Mouse (Mus musculus): ENCODE measurements at regions not wholly inside any gene's neighbourhood (a gene's known extent, or its start where the extent isn't known, plus 50 kb on each side); places are given as distances from the start of the nearest gene placed in this dataset.
A peak's percentile ranks its signal among the peaks of the same experiment; 100 is the strongest.

- H3K27me3 ChIP-seq = no peaks in the 10 kb centered on the region
- no peak overlapping the region for H3K27ac ChIP-seq
- H3K4me2 ChIP-seq = no peak overlapping the region
- ATAC-seq (ENCODE audit: low read depth) = peak; percentile 39; the same call in 1 of the 2 replicates
- H3K9me3 ChIP-seq (replicated peaks) = no peaks in the 10 kb centered on the region
- no peaks in the 10 kb centered on the region for H3K36me3 ChIP-seq
- 53% methylated on average over 7 of the region's 7 CpGs for WGBS (ENCODE audit: insufficient replicate concordance)
- DNase-seq = no peak
- H3K9ac ChIP-seq = no peak overlapping the region
- H3K4me3 ChIP-seq (replicated peaks) = no peak overlapping the region
- H3K4me1 ChIP-seq (replicated peaks) = no peaks in the 10 kb centered on the region
These were observed 846.7 kb downstream of the Synb start for GRCm38 (mm10) chr14:68447240-68447923.

DNA sequence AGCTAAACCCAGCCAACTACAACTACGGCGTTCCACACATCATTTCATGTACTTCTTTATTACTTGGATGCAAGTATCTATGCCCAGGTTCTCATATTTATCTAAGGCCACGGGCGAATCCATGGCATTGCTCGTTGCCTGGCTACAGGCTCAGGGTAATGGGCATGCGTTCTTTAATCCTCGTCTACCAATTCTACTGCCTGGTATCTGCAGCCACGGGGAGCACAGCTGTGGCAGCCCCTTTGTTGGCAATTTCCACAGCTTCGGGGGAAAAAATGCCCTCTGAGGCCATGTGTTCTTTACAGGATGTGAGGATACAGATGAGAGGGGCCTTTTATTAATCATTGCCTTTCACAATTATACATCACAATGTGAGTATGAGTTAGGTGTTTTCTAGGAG, 860.8 kb downstream of the Synb start:
- Histone ChIP-seq H3K27me3 (no peaks in the 10 kb centered on the region), H3K4me2 (no peak overlapping the region), H3K9ac (no peak overlapping the region), H3K27ac (no peak overlapping the region), H3K36me3 (no peaks in the 10 kb centered on the region), H3K4me3 (replicated peaks) (no peak overlapping the region), H3K9me3 (replicated peaks) (no peaks in the 10 kb centered on the region), H3K4me1 (replicated peaks) (no peaks in the 10 kb centered on the region)
- ATAC-seq (ENCODE audit: low read depth) = no peak
- DNase-seq = no peak
- WGBS (ENCODE audit: insufficient replicate concordance) = 75% methylated on average over 9 of the region's 9 CpGs

- Histone ChIP-seq H3K9ac (no peak overlapping the region), H3K27ac (no peak overlapping the region), H3K36me3 (no peaks in the 10 kb centered on the region), H3K27me3 (no peaks in the 10 kb centered on the region), H3K4me2 (no peak overlapping the region), H3K4me1 (replicated peaks) (no peaks in the 10 kb centered on the region), H3K4me3 (replicated peaks) (no peak overlapping the region), H3K9me3 (replicated peaks) (no peaks in the 10 kb centered on the region)
- no peak for DNase-seq
- 49% methylated on average over 2 of the region's 2 CpGs for WGBS (ENCODE audit: insufficient replicate concordance)
- ATAC-seq (ENCODE audit: low read depth) = no peak
These were observed 862.0 kb downstream of the Synb start for GRCm38 (mm10) chr14:68432111-68432510.

- Histone ChIP-seq H3K9me3 (replicated peaks) (no peaks in the 10 kb centered on the region), H3K36me3 (no peaks in the 10 kb centered on the region), H3K4me3 (replicated peaks) (no peak overlapping the region), H3K4me1 (replicated peaks) (no peaks in the 10 kb centered on the region), H3K4me2 (no peak overlapping the region), H3K9ac (no peak overlapping the region), H3K27ac (no peak overlapping the region), H3K27me3 (no peaks in the 10 kb centered on the region)
- DNase-seq = no peak
- no peak for ATAC-seq (ENCODE audit: low read depth)
- 56% methylated on average over 1 of the region's 1 CpGs for WGBS (ENCODE audit: insufficient replicate concordance)
These were observed 866.9 kb downstream of the Synb start for GRCm38 (mm10) chr14:68427235-68427634.

- no peaks in the 10 kb centered on the region for H3K27me3 ChIP-seq
- 59% methylated on average over 1 of the region's 1 CpGs for WGBS (ENCODE audit: insufficient replicate concordance)
- DNase-seq (no peak), ATAC-seq (ENCODE audit: low read depth) (no peak)
- no peak overlapping the region for H3K4me3 ChIP-seq (replicated peaks)
- no peak overlapping the region for H3K9ac ChIP-seq
- no peaks in the 10 kb centered on the region for H3K9me3 ChIP-seq (replicated peaks)
- H3K27ac ChIP-seq = no peak overlapping the region
- no peaks in the 10 kb centered on the region for H3K4me1 ChIP-seq (replicated peaks)
- no peaks in the 10 kb centered on the region for H3K36me3 ChIP-seq
- no peak overlapping the region for H3K4me2 ChIP-seq
These were observed 901.7 kb downstream of the Synb start for GRCm38 (mm10) chr14:68392440-68392839.

DNA sequence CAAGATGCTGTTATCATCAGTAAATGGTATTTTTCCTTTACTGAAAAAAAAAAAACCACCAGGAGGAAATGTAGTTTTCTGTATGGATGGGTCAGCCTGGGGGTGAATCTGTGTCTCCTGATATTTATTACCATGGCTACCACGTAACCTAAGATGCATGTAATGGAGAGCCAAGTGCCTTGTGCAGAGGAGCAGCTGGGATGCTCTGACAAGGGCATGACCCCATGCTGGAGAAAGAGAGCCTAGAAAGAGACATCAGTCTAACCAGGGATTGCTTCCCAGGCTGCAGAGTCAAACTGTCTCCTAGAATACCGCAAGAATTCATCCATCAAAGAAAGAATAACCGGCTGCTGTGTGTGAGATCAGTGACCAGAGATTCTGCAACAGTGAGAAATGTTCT, 902.2 kb downstream of the Synb start:
- H3K9me3 ChIP-seq (replicated peaks) = no peaks in the 10 kb centered on the region
- no peaks in the 10 kb centered on the region for H3K4me1 ChIP-seq (replicated peaks)
- no peak overlapping the region for H3K4me2 ChIP-seq
- no peak overlapping the region for H3K27ac ChIP-seq
- DNase-seq = no peak
- no peaks in the 10 kb centered on the region for H3K36me3 ChIP-seq
- no peaks in the 10 kb centered on the region for H3K27me3 ChIP-seq
- H3K9ac ChIP-seq = no peak overlapping the region
- 61% methylated on average over 3 of the region's 3 CpGs for WGBS (ENCODE audit: insufficient replicate concordance)
- no peak for ATAC-seq (ENCODE audit: low read depth)
- no peak overlapping the region for H3K4me3 ChIP-seq (replicated peaks)

GRCm38 (mm10) chr14:68381741-68382140, 912.4 kb downstream of the Synb start:
- Histone ChIP-seq H3K4me3 (replicated peaks) (no peak overlapping the region), H3K36me3 (no peaks in the 10 kb centered on the region), H3K27ac (no peak overlapping the region), H3K4me1 (replicated peaks) (no peaks in the 10 kb centered on the region), H3K27me3 (no peaks in the 10 kb centered on the region), H3K9ac (no peak overlapping the region), H3K9me3 (replicated peaks) (no peaks in the 10 kb centered on the region), H3K4me2 (no peak overlapping the region)
- WGBS (ENCODE audit: insufficient replicate concordance) = 66% methylated on average over 7 of the region's 7 CpGs
- no peak for ATAC-seq (ENCODE audit: low read depth)
- no peak for DNase-seq

- 64% methylated on average over 5 of the region's 5 CpGs for WGBS (ENCODE audit: insufficient replicate concordance)
- no peaks in the 10 kb centered on the region for H3K9me3 ChIP-seq (replicated peaks)
- ATAC-seq (ENCODE audit: low read depth) = no peak
- no peaks in the 10 kb centered on the region for H3K27me3 ChIP-seq
- no peak overlapping the region for H3K27ac ChIP-seq
- no peak overlapping the region for H3K4me2 ChIP-seq
- H3K4me3 ChIP-seq (replicated peaks) = no peak overlapping the region
- no peak for DNase-seq
- H3K36me3 ChIP-seq = no peaks in the 10 kb centered on the region
- H3K4me1 ChIP-seq (replicated peaks) = no peaks in the 10 kb centered on the region
- H3K9ac ChIP-seq = no peak overlapping the region
These were observed 926.4 kb downstream of the Synb start for GRCm38 (mm10) chr14:68367696-68368095.

- H3K4me3 ChIP-seq (replicated peaks) = no peak overlapping the region
- H3K27me3 ChIP-seq = no peaks in the 10 kb centered on the region
- H3K9me3 ChIP-seq (replicated peaks) = no peaks in the 10 kb centered on the region
- 50% methylated on average over 2 of the region's 2 CpGs for WGBS (ENCODE audit: insufficient replicate concordance)
- H3K27ac ChIP-seq = no peak overlapping the region
- H3K9ac ChIP-seq = no peak overlapping the region
- no peaks in the 10 kb centered on the region for H3K36me3 ChIP-seq
- H3K4me2 ChIP-seq = no peak overlapping the region
- no peaks in the 10 kb centered on the region for H3K4me1 ChIP-seq (replicated peaks)
- no peak for ATAC-seq (ENCODE audit: low read depth)
- DNase-seq = no peak
These were observed 930.2 kb downstream of the Synb start for GRCm38 (mm10) chr14:68363892-68364291.

- 63% methylated on average over 7 of the region's 7 CpGs for WGBS (ENCODE audit: insufficient replicate concordance)
- ATAC-seq (ENCODE audit: low read depth) (no peak), DNase-seq (no peak)
- Histone ChIP-seq H3K4me3 (replicated peaks) (no peak overlapping the region), H3K4me2 (no peak overlapping the region), H3K27me3 (no peaks in the 10 kb centered on the region), H3K36me3 (no peaks in the 10 kb centered on the region), H3K9me3 (replicated peaks) (no peaks in the 10 kb centered on the region), H3K27ac (no peak overlapping the region), H3K4me1 (replicated peaks) (no peaks in the 10 kb centered on the region), H3K9ac (no peak overlapping the region)
These were observed 932.1 kb downstream of the Synb start for GRCm38 (mm10) chr14:68361998-68362397.

DNA sequence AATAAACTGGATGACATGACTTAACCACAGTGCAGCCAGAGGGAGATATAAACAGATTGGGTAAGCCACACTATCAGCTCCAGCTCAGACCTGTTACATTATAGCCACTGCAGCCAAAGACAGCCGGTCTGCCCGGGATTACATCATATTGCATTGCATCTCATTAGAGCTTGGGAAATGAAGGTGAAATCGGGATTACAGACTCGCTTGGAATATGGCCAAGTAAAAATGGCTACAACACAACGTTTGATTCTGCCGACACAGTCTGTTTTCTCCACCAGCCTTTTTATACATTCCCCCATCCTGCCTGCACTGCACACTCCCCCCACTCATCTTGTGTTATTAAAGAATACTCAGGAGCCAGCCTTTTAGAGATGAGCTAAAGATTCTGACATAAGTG, 932.6 kb downstream of the Synb start:
- Histone ChIP-seq H3K27me3 (no peaks in the 10 kb centered on the region), H3K9me3 (replicated peaks) (no peaks in the 10 kb centered on the region), H3K4me2 (no peak overlapping the region), H3K9ac (no peak overlapping the region), H3K4me3 (replicated peaks) (no peak overlapping the region), H3K27ac (no peak overlapping the region), H3K4me1 (replicated peaks) (no peaks in the 10 kb centered on the region), H3K36me3 (no peaks in the 10 kb centered on the region)
- ATAC-seq (ENCODE audit: low read depth) = no peak
- no peak for DNase-seq
- 58% methylated on average over 6 of the region's 6 CpGs for WGBS (ENCODE audit: insufficient replicate concordance)

DNA sequence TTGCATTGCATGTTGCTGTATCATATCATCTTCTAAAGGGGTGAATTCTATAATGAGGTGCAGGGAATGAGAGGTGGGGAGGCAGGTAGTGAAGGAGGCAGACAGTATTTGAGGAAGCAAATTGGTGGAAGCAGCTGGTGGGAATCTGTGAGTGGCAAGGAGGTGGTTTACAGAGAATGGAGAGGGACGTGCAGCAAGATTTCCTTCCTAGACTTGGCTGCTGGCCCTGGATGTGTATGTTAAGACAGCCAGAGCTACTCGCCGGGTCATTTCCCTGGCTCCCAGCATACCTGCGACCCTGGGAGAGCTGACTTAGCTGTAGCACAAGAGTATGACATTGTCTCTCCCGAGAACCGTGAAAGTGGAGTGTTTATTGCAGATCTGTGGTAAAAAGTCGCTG, 937.7 kb downstream of the Synb start:
- Histone ChIP-seq H3K36me3 (no peaks in the 10 kb centered on the region), H3K27me3 (no peaks in the 10 kb centered on the region), H3K27ac (no peak overlapping the region), H3K4me1 (replicated peaks) (no peaks in the 10 kb centered on the region), H3K9ac (no peak overlapping the region), H3K4me2 (no peak overlapping the region), H3K4me3 (replicated peaks) (no peak overlapping the region), H3K9me3 (replicated peaks) (no peaks in the 10 kb centered on the region)
- no peak for ATAC-seq (ENCODE audit: low read depth)
- DNase-seq = no peak
- 66% methylated on average over 7 of the region's 7 CpGs for WGBS (ENCODE audit: insufficient replicate concordance)

All from liver, embryonic 13.5 days (tissue).